Comparison of ENCODE assay signal across 15 mouse cellular contexts in genomic region chr11:63507387-63507786, GRCm38 (mm10).
"Had no signal": no experiment of that assay in that cellular context is flagged by ENCODE, and none has a peak within 500 bp of the region (broad histone marks: within the 10 kb centered on the region; RNA-seq: fewer than 3 reads in every experiment).

No protein-coding gene starts in this region.

- DNase-seq: lung, adult 18-20 months; lung, postnatal 10 days; lung, postnatal 4 days; midbrain, embryonic 14.5 days; right cerebral cortex, postnatal 25 days; right cerebral cortex, postnatal 4 days; spleen, adult 18-20 months; thymus, adult 18-20 months; thymus, postnatal 14 days; thymus, postnatal 36 days had no signal

- H3K27me3 ChIP-seq: lung, embryonic 15.5 days; midbrain, embryonic 12.5 days; neural tube, embryonic 12.5 days had no signal

- H3K27ac ChIP-seq: liver, embryonic 14.5 days; lung, embryonic 15.5 days; midbrain, embryonic 10.5 days; midbrain, embryonic 12.5 days; neural tube, embryonic 12.5 days had no signal

- H3K4me1 ChIP-seq: lung, embryonic 15.5 days; neural tube, embryonic 12.5 days had no signal

- H3K9me3 ChIP-seq: lung, embryonic 15.5 days; midbrain, embryonic 10.5 days; midbrain, embryonic 12.5 days; neural tube, embryonic 12.5 days had no signal

- H3K4me3 ChIP-seq: lung, embryonic 15.5 days; midbrain, embryonic 10.5 days; midbrain, embryonic 12.5 days; neural tube, embryonic 12.5 days had no signal

- H3K36me3 ChIP-seq: lung, embryonic 15.5 days; midbrain, embryonic 10.5 days; midbrain, embryonic 12.5 days; neural tube, embryonic 12.5 days had no signal
